Mouse (Mus musculus) kidney, adult 9 months (tissue): ENCODE data around the gene Hmgb1.

Experiments
- DNase-seq: peaks from one replicate; pipeline ENCODE4 v3.0.0; 2022

The Hmgb1 gene

GRCm38 (mm10) chr5:149184104-149184843 lies at the start of gene Hmgb1, which contains the start of gene Uspl1:
Gene Hmgb1, minus strand, starts transcription at chr5:149184489.
Gene Uspl1, plus strand, starts transcription at chr5:149184350.
- peak; percentile 99 for DNase-seq

- DNase-seq: peak; percentile 28
Observed at GRCm38 (mm10) chr5:149229619-149230339, 45.5 kb upstream of the Hmgb1 start.

GRCm38 (mm10) chr5:149228700-149229618 lies 44.7 kb upstream of the Hmgb1 start:
- DNase-seq: peak; percentile 99

- no peak for DNase-seq
Observed at GRCm38 (mm10) chr5:149224666-149225065, 40.4 kb upstream of the Hmgb1 start.

- DNase-seq: no peak
Observed at GRCm38 (mm10) chr5:149221355-149221754, 37.1 kb upstream of the Hmgb1 start.

GRCm38 (mm10) chr5:149219493-149219892 lies 35.2 kb upstream of the Hmgb1 start:
- no peak for DNase-seq

GRCm38 (mm10) chr5:149217524-149218357 lies 33.5 kb upstream of the Hmgb1 start:
- no peak for DNase-seq

GRCm38 (mm10) chr5:149215540-149215939 lies 31.3 kb upstream of the Hmgb1 start:
- DNase-seq: no peak

GRCm38 (mm10) chr5:149212806-149213205 lies 28.5 kb upstream of the Hmgb1 start:
- DNase-seq: peak; percentile 50

- peak; percentile 51 for DNase-seq
Observed at GRCm38 (mm10) chr5:149211041-149211440, 26.8 kb upstream of the Hmgb1 start.

- no peak for DNase-seq
Observed at GRCm38 (mm10) chr5:149209328-149209727, 25.0 kb upstream of the Hmgb1 start.

- no peak for DNase-seq
Observed at GRCm38 (mm10) chr5:149208776-149209175, 24.5 kb upstream of the Hmgb1 start.

GRCm38 (mm10) chr5:149207661-149208060 lies 23.4 kb upstream of the Hmgb1 start:
- no peak for DNase-seq

- no peak for DNase-seq
Observed at GRCm38 (mm10) chr5:149206286-149206685, 22.0 kb upstream of the Hmgb1 start.

- no peak for DNase-seq
Observed at GRCm38 (mm10) chr5:149205265-149205664, 21.0 kb upstream of the Hmgb1 start.

GRCm38 (mm10) chr5:149204822-149205221 lies 20.5 kb upstream of the Hmgb1 start:
- no peak for DNase-seq

- no peak for DNase-seq
Observed at GRCm38 (mm10) chr5:149203796-149204375, 19.6 kb upstream of the Hmgb1 start.

GRCm38 (mm10) chr5:149202941-149203340 lies 18.7 kb upstream of the Hmgb1 start:
- DNase-seq: peak; percentile 41

- DNase-seq: peak; percentile 40
Observed at GRCm38 (mm10) chr5:149198782-149199181, 14.5 kb upstream of the Hmgb1 start.

GRCm38 (mm10) chr5:149196611-149197010 lies 12.3 kb upstream of the Hmgb1 start:
- DNase-seq: peak; percentile 60

GRCm38 (mm10) chr5:149190160-149190559 lies 5.9 kb upstream of the Hmgb1 start:
- DNase-seq: no peak

- no peak for DNase-seq
Observed at GRCm38 (mm10) chr5:149185806-149186205, 1.5 kb upstream of the Hmgb1 start.
